Comparison of ENCODE assay signal across 9 mouse cellular contexts in the genomic region with DNA sequence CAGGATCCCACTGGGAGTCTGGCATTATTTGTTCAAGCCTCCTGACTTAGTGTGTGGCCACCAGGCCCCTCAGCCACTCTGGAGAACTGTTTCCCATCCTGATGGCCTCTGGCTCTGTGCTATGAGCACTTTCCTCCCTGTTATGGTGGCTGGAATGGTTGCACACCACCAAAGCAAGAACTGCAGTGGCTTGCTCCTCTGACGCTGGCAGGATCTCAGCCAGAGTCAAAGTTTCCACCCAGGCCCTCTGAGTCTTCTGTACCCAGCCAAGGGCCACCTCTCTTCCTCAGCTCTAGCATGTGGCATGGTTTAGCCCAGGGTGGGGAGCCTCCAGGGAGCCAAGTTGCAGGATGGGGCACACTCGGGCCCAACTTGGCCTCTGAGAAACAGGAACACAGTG.
DNase-seq lines count a peak whose midpoint lies in the region; ATAC-seq and TF ChIP-seq lines count a peak whose summit lies in the region.
"Had no signal": no experiment of that assay in that cellular context is flagged by ENCODE, and none has a peak within 500 bp of the region (broad histone marks: within the 10 kb centered on the region; RNA-seq: fewer than 3 reads in every experiment).

No protein-coding gene starts in this region.

- peaks cover 6% of the 10 kb centered on the region; the same call in 1 of the 2 replicates for H3K36me3 ChIP-seq in forebrain, embryonic 13.5 days (ENCODE audit: poor library complexity, severe bottlenecking)
- H3K36me3 ChIP-seq in limb, embryonic 10.5 days: peaks cover 12% of the 10 kb centered on the region; the same call in 1 of the 2 replicates
- no peaks in the 10 kb centered on the region for H3K36me3 ChIP-seq in neural tube, embryonic 14.5 days (ENCODE audit: control insufficient read depth, insufficient read depth, low read length)

- WGBS in forebrain, embryonic 13.5 days: 81% methylated on average over 2 of the region's 2 CpGs
- 87% methylated on average over 2 of the region's 2 CpGs for WGBS in limb, embryonic 10.5 days
- 74% methylated on average over 2 of the region's 2 CpGs for WGBS in neural tube, embryonic 14.5 days

- peak overlapping the region; percentile 65 for H3K4me2 ChIP-seq in forebrain, embryonic 13.5 days
- peak overlapping the region; percentile 50 for H3K4me2 ChIP-seq in neural tube, embryonic 14.5 days (ENCODE audit: low read depth, low read length)

- TF ChIP-seq CTCF in layer of hippocampus, adult 2 months (conservative IDR thresholded peaks at IDR 0.05): no peak

- H3K4me1 ChIP-seq in forebrain, embryonic 13.5 days: peaks cover 55% of the 10 kb centered on the region
- peaks cover 55% of the 10 kb centered on the region for H3K4me1 ChIP-seq in limb, embryonic 10.5 days
- peaks cover 28% of the 10 kb centered on the region for H3K4me1 ChIP-seq in neural tube, embryonic 14.5 days (ENCODE audit: control insufficient read depth, insufficient read depth, low read length)

- H3K9ac ChIP-seq in forebrain, embryonic 13.5 days: peak overlapping the region; percentile 77
- peak overlapping the region; percentile 77 for H3K9ac ChIP-seq in neural tube, embryonic 14.5 days (replicated peaks; ENCODE audit: low read depth, low read length)

- ATAC-seq in forebrain, embryonic 13.5 days: no peak
- ATAC-seq in neural tube, embryonic 14.5 days (ENCODE audit: low read depth): no peak

- H3K4me3 ChIP-seq in layer of hippocampus, adult 2 months: no peak overlapping the region
- H3K4me3 ChIP-seq in forebrain, embryonic 13.5 days: peak overlapping the region; percentile 52
- H3K4me3 ChIP-seq in limb, embryonic 10.5 days: peak overlapping the region; percentile 66
- peak overlapping the region; percentile 56 for H3K4me3 ChIP-seq in neural tube, embryonic 14.5 days (ENCODE audit: low read depth, low read length)

- no peak for DNase-seq in layer of hippocampus, adult 2 months (ENCODE audit: low spot score in 2 of 2)
- DNase-seq in layer of hippocampus, postnatal 25 days (ENCODE audit: extremely low spot score in 1 of 2, low spot score in 1 of 2): no peak
- DNase-seq in limb, embryonic 10.5 days (ENCODE audit: low spot score): no peak
- DNase-seq in c-Kit-positive CD71-positive TER-119-positive erythroid progenitor cells, embryonic 14.5 days (ENCODE audit: low spot score): no peak
- DNase-seq in thymus, postnatal 14 days: no peak
- DNase-seq in gastrocnemius, postnatal 25 days: no peak

- no peaks in the 10 kb centered on the region for H3K27me3 ChIP-seq in forebrain, embryonic 13.5 days
- H3K27me3 ChIP-seq in limb, embryonic 10.5 days (ENCODE audit: low read depth, poor library complexity, severe bottlenecking): peaks cover 11% of the 10 kb centered on the region; the same call in 1 of the 2 replicates
- no peaks in the 10 kb centered on the region for H3K27me3 ChIP-seq in neural tube, embryonic 14.5 days (ENCODE audit: control insufficient read depth, insufficient read depth, low read length)

- no peaks in the 10 kb centered on the region for H3K9me3 ChIP-seq in forebrain, embryonic 13.5 days (replicated peaks)
- H3K9me3 ChIP-seq in limb, embryonic 10.5 days (replicated peaks): no peaks in the 10 kb centered on the region
- H3K9me3 ChIP-seq in neural tube, embryonic 14.5 days (ENCODE audit: control insufficient read depth, low read length): no peaks in the 10 kb centered on the region

- H3K27ac ChIP-seq in layer of hippocampus, adult 2 months: peak overlapping the region; percentile 43; the same call in 1 of the 2 replicates
- H3K27ac ChIP-seq in forebrain, embryonic 13.5 days: no peak overlapping the region; the same call in 1 of the 2 replicates
- peak overlapping the region; percentile 85 for H3K27ac ChIP-seq in limb, embryonic 10.5 days
- no peak overlapping the region for H3K27ac ChIP-seq in neural tube, embryonic 14.5 days (ENCODE audit: low read depth, low read length)
- H3K27ac ChIP-seq: macrophage had no signal

Comparison
In these comparisons a context has a peak if more than half of its experiments do, and no peak if none do; other contexts are left out.
1. H3K27ac ChIP-seq: peak in layer of hippocampus, adult 2 months (single experiment) and limb, embryonic 10.5 days (single experiment); none in forebrain, embryonic 13.5 days (single experiment) and neural tube, embryonic 14.5 days (single experiment).